Mouse (Mus musculus): ENCODE measurements around the gene Camk1d. TPM values are rescaled to one million over a fixed set of nuclear protein-coding genes. Genes with fewer than 3 reads are reported as not detected.
A peak's percentile ranks its signal among the peaks of the same experiment; 100 is the strongest.
"Not testable (repeated sequence)": the region's sequence is repeated elsewhere in the genome, so short reads cannot be mapped to it uniquely, and the experiment has no call there.

The Camk1d gene
- polyA plus RNA-seq, 1 experiment, result 1.6 TPM

DNA sequence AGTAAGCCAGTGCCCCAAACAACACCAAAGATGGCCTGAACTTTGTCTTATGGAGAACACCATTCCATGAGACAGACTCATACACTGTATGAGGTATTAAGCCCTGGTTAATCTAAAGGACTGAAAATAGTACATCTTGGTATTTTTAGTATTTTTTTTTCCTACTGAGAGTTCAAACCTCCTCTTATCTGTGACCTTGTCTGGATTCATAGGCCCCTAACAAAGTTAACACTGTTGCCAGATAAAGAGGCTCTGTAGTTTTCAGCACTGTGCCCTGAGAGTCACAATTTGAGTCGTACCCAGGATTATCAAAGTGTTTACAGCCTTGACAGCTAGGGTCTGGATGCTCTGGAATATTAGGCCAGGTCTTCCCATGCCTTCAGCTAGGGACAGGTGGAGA lies 102.7 kb downstream of the Camk1d start:
- Histone ChIP-seq H3K79me2 (ENCODE audit: control insufficient read depth, insufficient read depth) (peaks cover 27% of the 10 kb centered on the region), H3K79me3 (ENCODE audit: low read depth) (peaks cover 5% of the 10 kb centered on the region), H3ac (ENCODE audit: control insufficient read depth, insufficient read length, low read depth) (no peak overlapping the region), H3K36me3 (ENCODE audit: control insufficient read depth, insufficient read depth) (no peaks in the 10 kb centered on the region), H3K27me3 (ENCODE audit: control insufficient read depth, insufficient read depth, insufficient read length) (no peaks in the 10 kb centered on the region), H3K4me3 (ENCODE audit: insufficient read depth, poor library complexity, severe bottlenecking) (no peak overlapping the region)
- TF ChIP-seq CTCF (IDR thresholded peaks at IDR 0.05; ENCODE audit: control insufficient read depth, insufficient read depth, insufficient read length) (no peak), MAX (IDR thresholded peaks at IDR 0.05) (no peak), USF1 (IDR thresholded peaks at IDR 0.05; ENCODE audit: low read depth) (no peak)

DNA sequence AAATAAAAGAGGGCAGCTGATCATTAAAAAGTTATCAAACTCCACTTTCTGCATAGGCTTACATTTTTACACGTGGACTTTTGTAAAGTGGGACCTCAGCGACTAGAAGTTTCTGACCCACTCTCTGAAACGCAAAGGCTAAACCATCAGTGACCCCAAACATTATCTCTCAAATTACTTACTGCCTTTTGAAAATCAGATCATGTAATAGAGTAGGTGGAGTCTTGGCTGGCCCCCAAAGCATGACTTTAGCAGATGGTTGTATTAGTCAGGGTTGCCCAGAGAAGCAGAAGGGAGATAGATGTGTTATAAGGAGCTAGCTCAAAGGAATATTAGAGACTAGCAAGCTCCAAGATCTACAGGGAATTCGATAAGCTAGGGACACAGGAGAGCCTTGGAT lies 103.8 kb downstream of the Camk1d start:
- peaks cover 28% of the 10 kb centered on the region for H3K79me2 ChIP-seq (ENCODE audit: control insufficient read depth, insufficient read depth)
- H3K27me3 ChIP-seq (ENCODE audit: control insufficient read depth, insufficient read depth, insufficient read length), result no peaks in the 10 kb centered on the region
- H3ac ChIP-seq (ENCODE audit: control insufficient read depth, insufficient read length, low read depth), result no peak overlapping the region
- TF ChIP-seq FOSL1 (IDR thresholded peaks at IDR 0.05; ENCODE audit: insufficient read depth, low read length, poor library complexity, severe bottlenecking) (no peak), MYOG (IDR thresholded peaks at IDR 0.05; ENCODE audit: control insufficient read depth, extremely low read depth, insufficient read length) (no peak), CTCF (IDR thresholded peaks at IDR 0.05; ENCODE audit: control insufficient read depth, insufficient read depth, insufficient read length) (no peak), MAX (IDR thresholded peaks at IDR 0.05) (no peak), CEBPB (IDR thresholded peaks at IDR 0.05; ENCODE audit: low read depth) (no peak), USF1 (IDR thresholded peaks at IDR 0.05; ENCODE audit: low read depth) (no peak), MYOD1 (IDR thresholded peaks at IDR 0.05; ENCODE audit: control insufficient read depth, insufficient read length, low read depth) (no peak)
- no peaks in the 10 kb centered on the region for H3K36me3 ChIP-seq (ENCODE audit: control insufficient read depth, insufficient read depth)
- no peak overlapping the region for H3K4me3 ChIP-seq (ENCODE audit: insufficient read depth, poor library complexity, severe bottlenecking)
- H3K79me3 ChIP-seq (ENCODE audit: low read depth), result peaks cover 5% of the 10 kb centered on the region

DNA sequence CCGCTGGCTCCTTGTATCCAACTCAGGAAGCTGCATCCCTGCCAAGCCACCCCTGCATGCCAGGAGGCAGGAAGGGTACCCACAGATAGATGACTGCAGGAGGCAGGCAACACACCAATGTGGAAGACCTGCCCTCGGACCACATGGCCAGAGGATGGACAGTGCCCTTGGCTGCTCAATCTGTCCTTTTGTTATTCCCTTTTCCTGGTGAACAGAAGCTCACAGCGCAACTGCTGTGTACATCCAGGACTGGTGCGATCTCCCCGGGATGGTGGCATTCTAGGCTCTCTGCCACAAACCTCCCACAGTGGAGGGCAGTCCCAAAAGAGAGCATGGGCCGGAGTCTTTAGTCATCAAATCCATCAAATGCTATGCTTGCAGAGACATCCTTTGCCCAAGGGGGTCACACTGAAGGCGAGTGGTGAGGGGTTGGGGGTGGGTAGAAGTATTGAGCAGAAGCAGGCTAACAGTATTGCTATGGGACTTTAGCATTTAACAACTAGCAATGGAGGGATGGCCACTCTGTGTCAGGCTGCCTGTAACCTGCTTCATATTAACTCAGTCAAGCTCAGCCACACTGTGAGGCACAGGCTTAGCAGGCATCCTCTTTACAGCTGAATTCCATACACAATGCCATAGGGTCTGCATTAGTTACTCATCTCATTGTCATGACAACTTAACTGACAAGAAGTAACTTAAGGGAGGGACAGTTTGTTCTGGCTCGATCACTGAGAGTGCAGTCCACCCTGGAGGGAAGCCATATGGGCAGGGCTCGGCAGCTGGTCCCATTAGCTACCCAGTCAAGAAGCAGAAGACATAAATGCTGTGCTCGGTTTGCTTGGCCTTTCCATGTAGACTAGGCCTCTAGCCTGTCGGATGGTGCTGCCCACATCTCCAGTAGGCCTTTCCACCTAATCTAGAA lies 106.1 kb downstream of the Camk1d start:
- H3ac ChIP-seq (ENCODE audit: control insufficient read depth, insufficient read length, low read depth), result no peak overlapping the region
- no peaks in the 10 kb centered on the region for H3K27me3 ChIP-seq (ENCODE audit: control insufficient read depth, insufficient read depth, insufficient read length)
- no peak overlapping the region for H3K4me3 ChIP-seq (ENCODE audit: insufficient read depth, poor library complexity, severe bottlenecking)
- H3K36me3 ChIP-seq (ENCODE audit: control insufficient read depth, insufficient read depth), result no peaks in the 10 kb centered on the region
- TF ChIP-seq USF1 (IDR thresholded peaks at IDR 0.05; ENCODE audit: low read depth), result no peak
- TF ChIP-seq MYOD1 (IDR thresholded peaks at IDR 0.05; ENCODE audit: control insufficient read depth, insufficient read length, low read depth), result no peak
- TF ChIP-seq MAX (IDR thresholded peaks at IDR 0.05), result peak; percentile 59
- H3K79me3 ChIP-seq (ENCODE audit: low read depth), result peaks cover 5% of the 10 kb centered on the region
- H3K79me2 ChIP-seq (ENCODE audit: control insufficient read depth, insufficient read depth), result peaks cover 28% of the 10 kb centered on the region

DNA sequence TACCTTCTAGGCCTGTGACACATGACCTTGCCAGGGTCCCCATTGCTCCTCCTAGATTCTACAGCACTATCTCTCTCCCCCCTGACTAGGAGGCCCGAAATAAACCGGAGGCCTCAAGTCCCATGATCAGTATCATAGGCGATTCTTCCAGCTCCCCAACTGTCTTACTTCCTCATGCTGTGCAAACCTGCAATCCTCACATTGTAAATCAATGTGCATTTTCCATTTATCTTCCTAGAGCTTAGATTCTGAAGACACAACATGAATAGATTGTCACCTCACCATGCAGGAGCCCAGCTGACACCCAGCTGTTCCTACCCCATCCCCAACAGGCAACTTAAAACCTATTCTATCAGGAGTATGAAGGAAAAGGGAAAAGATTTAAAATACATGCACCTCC lies 108.5 kb downstream of the Camk1d start:
- H3K27me3 ChIP-seq (ENCODE audit: control insufficient read depth, insufficient read depth, insufficient read length), result no peaks in the 10 kb centered on the region
- H3K79me2 ChIP-seq (ENCODE audit: control insufficient read depth, insufficient read depth), result peaks cover 5% of the 10 kb centered on the region
- TF ChIP-seq USF1 (IDR thresholded peaks at IDR 0.05; ENCODE audit: low read depth) (no peak), MYOG (IDR thresholded peaks at IDR 0.05; ENCODE audit: control insufficient read depth, extremely low read depth, insufficient read length) (no peak), CEBPB (IDR thresholded peaks at IDR 0.05; ENCODE audit: low read depth) (no peak), MAX (IDR thresholded peaks at IDR 0.05) (no peak), MYOD1 (IDR thresholded peaks at IDR 0.05; ENCODE audit: control insufficient read depth, insufficient read length, low read depth) (no peak), FOSL1 (IDR thresholded peaks at IDR 0.05; ENCODE audit: insufficient read depth, low read length, poor library complexity, severe bottlenecking) (no peak), CTCF (IDR thresholded peaks at IDR 0.05; ENCODE audit: control insufficient read depth, insufficient read depth, insufficient read length) (no peak)
- no peak overlapping the region for H3K4me3 ChIP-seq (ENCODE audit: insufficient read depth, poor library complexity, severe bottlenecking)
- H3K79me3 ChIP-seq (ENCODE audit: low read depth), result no peaks in the 10 kb centered on the region
- no peak overlapping the region for H3ac ChIP-seq (ENCODE audit: control insufficient read depth, insufficient read length, low read depth)
- no peaks in the 10 kb centered on the region for H3K36me3 ChIP-seq (ENCODE audit: control insufficient read depth, insufficient read depth)

DNA sequence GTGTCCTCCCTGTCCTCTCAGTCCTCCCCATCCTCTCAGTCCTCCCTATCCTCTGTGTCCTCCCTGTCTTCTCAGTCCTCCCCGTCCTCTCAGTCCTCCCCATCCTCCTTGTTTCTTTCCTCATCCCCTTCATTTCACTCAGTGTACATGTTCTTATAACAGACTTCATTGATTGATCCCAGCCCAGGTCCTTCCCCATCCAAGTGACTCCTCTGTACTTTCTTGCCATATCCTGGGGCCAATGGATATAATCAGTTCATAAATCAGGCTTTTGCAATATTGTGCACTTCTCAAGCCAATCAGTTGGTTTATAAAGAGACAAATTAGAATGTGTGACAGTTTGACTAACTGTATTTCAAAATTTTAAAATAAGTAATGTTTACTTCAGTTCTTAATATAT lies 112.3 kb downstream of the Camk1d start:
- Histone ChIP-seq H3K36me3 (ENCODE audit: control insufficient read depth, insufficient read depth) (no peaks in the 10 kb centered on the region), H3K79me3 (ENCODE audit: low read depth) (no peaks in the 10 kb centered on the region), H3K4me3 (ENCODE audit: insufficient read depth, poor library complexity, severe bottlenecking) (no peak overlapping the region), H3K27me3 (ENCODE audit: control insufficient read depth, insufficient read depth, insufficient read length) (no peaks in the 10 kb centered on the region), H3ac (ENCODE audit: control insufficient read depth, insufficient read length, low read depth) (no peak overlapping the region), H3K79me2 (ENCODE audit: control insufficient read depth, insufficient read depth) (peaks cover 9% of the 10 kb centered on the region)
- TF ChIP-seq CEBPB (IDR thresholded peaks at IDR 0.05; ENCODE audit: low read depth), result no peak
- no peak for TF ChIP-seq CTCF (IDR thresholded peaks at IDR 0.05; ENCODE audit: control insufficient read depth, insufficient read depth, insufficient read length)
- no peak for TF ChIP-seq FOSL1 (IDR thresholded peaks at IDR 0.05; ENCODE audit: insufficient read depth, low read length, poor library complexity, severe bottlenecking)
- no peak for TF ChIP-seq MAX (IDR thresholded peaks at IDR 0.05)
- TF ChIP-seq MYOD1 (IDR thresholded peaks at IDR 0.05; ENCODE audit: control insufficient read depth, insufficient read length, low read depth), result no peak
- TF ChIP-seq MYOG (IDR thresholded peaks at IDR 0.05; ENCODE audit: control insufficient read depth, extremely low read depth, insufficient read length), result no peak

DNA sequence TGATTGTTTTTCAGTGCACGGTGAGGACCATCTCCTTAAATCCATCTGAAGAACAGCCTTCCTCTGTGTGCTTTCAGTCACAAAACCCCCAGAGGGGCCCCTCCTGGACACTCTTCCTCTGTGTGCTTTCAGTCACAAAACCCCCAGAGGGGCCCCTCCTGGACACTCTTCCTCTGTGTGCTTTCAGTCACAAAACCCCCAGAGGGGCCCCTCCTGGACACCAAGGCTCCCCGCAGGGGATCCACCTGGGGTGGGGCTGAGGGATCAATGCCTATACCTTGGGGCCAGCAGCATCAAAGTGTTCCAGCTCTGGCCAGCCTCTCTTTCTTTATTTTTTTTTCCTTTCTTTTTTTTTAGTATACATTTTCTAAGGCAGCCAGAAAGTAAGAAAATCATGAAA lies 113.1 kb downstream of the Camk1d start:
- not testable (repeated sequence) for H3K79me2 ChIP-seq (ENCODE audit: control insufficient read depth, insufficient read depth); H3K27me3 ChIP-seq (ENCODE audit: control insufficient read depth, insufficient read depth, insufficient read length); H3ac ChIP-seq (ENCODE audit: control insufficient read depth, insufficient read length, low read depth); H3K36me3 ChIP-seq (ENCODE audit: control insufficient read depth, insufficient read depth); H3K79me3 ChIP-seq (ENCODE audit: low read depth); H3K4me3 ChIP-seq (ENCODE audit: insufficient read depth, poor library complexity, severe bottlenecking)
